Mouse (Mus musculus) intestine, postnatal 0 days (tissue): Measurements from ENCODE around the gene Mapk10. TPM values are rescaled to one million over a fixed set of nuclear protein-coding genes. Genes with fewer than 3 reads are reported as not detected.

Experiments used
- ATAC-seq: fragments of 200-750 bp; cut with Nextera tagmentation; 2 replicates; pipeline ENCODE4 v1.8.0; 2017; ENCODE audit warnings: mild to moderate bottlenecking, moderate TSS enrichment, moderate library complexity
- H3K27ac ChIP-seq: fragments of 300-500 bp; sonication (generic); 2 replicates; pipeline ENCODE4 v1.5.1; 2014; ENCODE audit warnings: mild to moderate bottlenecking, low read depth, low read length, moderate library complexity
- H3K27me3 ChIP-seq: fragments of 300-500 bp; sonication (generic); replicated peaks from 2 replicates; pipeline ENCODE4 v1.6.1; 2014; ENCODE audit warnings: low read length, mixed read lengths; ENCODE audit not compliant: control insufficient read depth, insufficient read depth
- H3K36me3 ChIP-seq: fragments of 300-500 bp; sonication (generic); 2 replicates; pipeline ENCODE4 v1.6.1; 2014; ENCODE audit warnings: mild to moderate bottlenecking, moderate library complexity; ENCODE audit not compliant: control insufficient read depth, insufficient read depth
- H3K4me1 ChIP-seq: fragments of 300-500 bp; sonication (generic); replicated peaks from 2 replicates; pipeline ENCODE4 v1.6.1; 2014; ENCODE audit warnings: antibody characterized with exemption, low read length, mixed read lengths; ENCODE audit not compliant: control insufficient read depth, insufficient read depth
- H3K4me2 ChIP-seq: fragments of 300-500 bp; sonication (generic); replicated peaks from 2 replicates; pipeline ENCODE4 v1.6.1; 2014; ENCODE audit warnings: low read depth, mild to moderate bottlenecking, moderate library complexity
- H3K4me3 ChIP-seq: fragments of 300-500 bp; sonication (generic); 2 replicates; pipeline ENCODE4 v1.5.1; 2014; ENCODE audit warnings: low read depth, low read length
- H3K9ac ChIP-seq: fragments of 300-500 bp; sonication (generic); 2 replicates; pipeline ENCODE4 v1.6.1; 2014; ENCODE audit warnings: mild to moderate bottlenecking, low read depth, low read length
- H3K9me3 ChIP-seq: fragments of 300-500 bp; sonication (generic); 2 replicates; pipeline ENCODE4 v1.6.1; 2016; ENCODE audit warnings: mixed run types; ENCODE audit not compliant: control insufficient read depth
- CTCF ChIP-seq: sonication (generic); IDR thresholded peaks from 2 replicates; pipeline ENCODE4 v1.5.1; 2016; ENCODE audit warnings: low read depth, mild to moderate bottlenecking, control low read depth, antibody characterized with exemption, moderate library complexity
- WGBS: fragments of 180-500 bp; shearing (Covaris S2); extraction: QIAGEN DNeasy Blood & Tissue Kit; methylation state at CpG from one replicate; pipeline ENCODE4 v1.1.7; 2014; 5-methylcytosine and 5-hydroxymethylcytosine counted together
- polyA plus RNA-seq: library from polyadenylated mRNA; unstranded; fragments of >200 nt; fragmentation: Nextera tagmentation; extraction: Ambion mirVana; gene quantifications from 2 replicates; pipeline ENCODE4 v1.2.1, GENCODE M21; 2015

The Mapk10 gene
- polyA plus RNA-seq, 1 experiment from 2014 or later: 3.7 TPM

- no peaks in the 10 kb centered on the region for H3K4me1 ChIP-seq
- no peaks in the 10 kb centered on the region for H3K36me3 ChIP-seq
- H3K27ac ChIP-seq: no peak overlapping the region
- TF ChIP-seq CTCF: no peak
- no peaks in the 10 kb centered on the region for H3K27me3 ChIP-seq
- H3K4me3 ChIP-seq: no peak overlapping the region
- no peak overlapping the region for H3K9ac ChIP-seq
- no peak overlapping the region for H3K4me2 ChIP-seq
- 65% methylated on average over 2 of the region's 2 CpGs for WGBS
- ATAC-seq: no peak
- H3K9me3 ChIP-seq: no peaks in the 10 kb centered on the region
Measured at GRCm38 (mm10) chr5:103197796-103198325, 13.3 kb downstream of the Mapk10 start.

DNA sequence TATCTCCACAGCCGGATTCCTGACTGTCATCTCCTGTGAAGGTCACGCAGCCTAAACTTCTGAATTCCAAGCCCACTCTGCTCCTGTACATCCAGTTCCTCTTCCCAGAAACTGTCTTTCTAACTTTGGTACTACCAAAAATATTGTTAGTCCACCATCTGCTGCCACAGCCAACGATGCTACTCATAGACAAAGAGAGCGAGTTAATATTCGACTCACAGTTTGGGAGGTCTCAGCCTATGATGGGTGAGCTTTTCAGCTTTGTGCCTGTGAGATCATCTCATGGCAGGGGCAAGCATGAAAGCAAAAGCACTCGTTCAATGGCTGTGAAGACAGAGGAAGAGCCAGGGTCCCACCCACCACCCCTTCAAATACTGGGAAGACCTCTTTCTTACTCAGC is 16.6 kb downstream of the Mapk10 start:
- WGBS: 43% methylated on average over 6 of the region's 6 CpGs

GRCm38 (mm10) chr5:103193700-103194099 is 17.4 kb downstream of the Mapk10 start:
- H3K36me3 ChIP-seq: no peaks in the 10 kb centered on the region
- no peaks in the 10 kb centered on the region for H3K4me1 ChIP-seq
- H3K9me3 ChIP-seq: no peaks in the 10 kb centered on the region
- no peak overlapping the region for H3K4me2 ChIP-seq
- no peak overlapping the region for H3K9ac ChIP-seq
- no peak overlapping the region for H3K27ac ChIP-seq
- 28% methylated on average over 3 of the region's 3 CpGs for WGBS
- no peaks in the 10 kb centered on the region for H3K27me3 ChIP-seq
- no peak for TF ChIP-seq CTCF
- peak; percentile 51; the same call in 1 of the 2 replicates for ATAC-seq
- H3K4me3 ChIP-seq: no peak overlapping the region

More for the DNA sequence above, 16.6 kb downstream of the Mapk10 start:
- Histone ChIP-seq H3K27ac (no peak overlapping the region), H3K4me2 (no peak overlapping the region), H3K9ac (no peak overlapping the region), H3K4me3 (no peak overlapping the region), H3K27me3 (no peaks in the 10 kb centered on the region), H3K36me3 (no peaks in the 10 kb centered on the region), H3K4me1 (no peaks in the 10 kb centered on the region), H3K9me3 (no peaks in the 10 kb centered on the region)
- no peak for ATAC-seq
- no peak for TF ChIP-seq CTCF

- Histone ChIP-seq H3K4me3 (no peak overlapping the region), H3K36me3 (no peaks in the 10 kb centered on the region), H3K4me2 (no peak overlapping the region), H3K4me1 (no peaks in the 10 kb centered on the region), H3K9ac (no peak overlapping the region), H3K27me3 (no peaks in the 10 kb centered on the region), H3K27ac (no peak overlapping the region), H3K9me3 (no peaks in the 10 kb centered on the region)
- ATAC-seq: no peak
- TF ChIP-seq CTCF: no peak
- 54% methylated on average over 4 of the region's 4 CpGs for WGBS
Measured at GRCm38 (mm10) chr5:103191577-103191976, 19.6 kb downstream of the Mapk10 start.

GRCm38 (mm10) chr5:103184256-103184655 is 26.9 kb downstream of the Mapk10 start:
- H3K27ac ChIP-seq: no peak overlapping the region
- 94% methylated on average over 1 of the region's 1 CpGs for WGBS
- no peak overlapping the region for H3K4me2 ChIP-seq
- no peaks in the 10 kb centered on the region for H3K36me3 ChIP-seq
- H3K9ac ChIP-seq: no peak overlapping the region
- no peak for ATAC-seq
- TF ChIP-seq CTCF: no peak
- no peaks in the 10 kb centered on the region for H3K27me3 ChIP-seq
- H3K4me1 ChIP-seq: no peaks in the 10 kb centered on the region
- no peaks in the 10 kb centered on the region for H3K9me3 ChIP-seq
- H3K4me3 ChIP-seq: no peak overlapping the region

- Histone ChIP-seq H3K4me1 (no peaks in the 10 kb centered on the region), H3K9me3 (no peaks in the 10 kb centered on the region), H3K4me3 (no peak overlapping the region), H3K27me3 (no peaks in the 10 kb centered on the region), H3K27ac (no peak overlapping the region), H3K9ac (no peak overlapping the region), H3K36me3 (no peaks in the 10 kb centered on the region), H3K4me2 (no peak overlapping the region)
- ATAC-seq: no peak
- no peak for TF ChIP-seq CTCF
- 88% methylated on average over 10 of the region's 10 CpGs for WGBS
Measured at GRCm38 (mm10) chr5:103181622-103182021, 29.5 kb downstream of the Mapk10 start.

- H3K27me3 ChIP-seq: no peaks in the 10 kb centered on the region
- H3K9me3 ChIP-seq: no peaks in the 10 kb centered on the region
- no peak overlapping the region for H3K9ac ChIP-seq
- TF ChIP-seq CTCF: no peak
- H3K4me3 ChIP-seq: no peak overlapping the region
- no peak overlapping the region for H3K4me2 ChIP-seq
- H3K36me3 ChIP-seq: no peaks in the 10 kb centered on the region
- H3K27ac ChIP-seq: no peak overlapping the region
- 50% methylated on average over 5 of the region's 5 CpGs for WGBS
- ATAC-seq: no peak
- no peaks in the 10 kb centered on the region for H3K4me1 ChIP-seq
Measured at GRCm38 (mm10) chr5:103177010-103177409, 34.1 kb downstream of the Mapk10 start.
